Mouse (Mus musculus): ENCODE results near the gene Fau.

Gene Fau

GRCm38 (mm10) chr19:6070571-6071250 is 13.1 kb downstream of the Fau start:
- DNase-seq (ENCODE audit: low spot score in 2 of 2): no peak

- DNase-seq (ENCODE audit: low spot score in 2 of 2): no peak
Observed at GRCm38 (mm10) chr19:6071261-6071660, 13.6 kb downstream of the Fau start.

- DNase-seq (ENCODE audit: low spot score in 2 of 2): no peak
Observed at GRCm38 (mm10) chr19:6073889-6074288, 16.2 kb downstream of the Fau start.

GRCm38 (mm10) chr19:6076564-6077393 is 19.1 kb downstream of the Fau start, which contains the start of gene Vps51:
Gene Vps51 (minus strand): TSS chr19:6077231.
- peak; percentile 71 to 73 for DNase-seq (ENCODE audit: low spot score in 2 of 2)

GRCm38 (mm10) chr19:6079983-6080480 is 22.4 kb downstream of the Fau start, which contains the start of gene Tmem262:
Gene Tmem262 (plus strand): TSS chr19:6080033.
- no peak for DNase-seq (ENCODE audit: low spot score in 2 of 2)

- no peak for DNase-seq (ENCODE audit: low spot score in 2 of 2)
Observed at GRCm38 (mm10) chr19:6082156-6082555, 24.5 kb downstream of the Fau start, which contains the start of gene Gm28374. Gene Gm28374 (minus strand): TSS chr19:6082256.

GRCm38 (mm10) chr19:6084478-6085248 is 27.0 kb downstream of the Fau start, which contains the start of the genes Zfpl1 and Cdca5:
Gene Zfpl1 (minus strand): TSS chr19:6084956.
Gene Cdca5 (plus strand): TSS chr19:6084983.
- DNase-seq (ENCODE audit: low spot score in 2 of 2): peak; percentile 94 to 96

- no peak for DNase-seq (ENCODE audit: low spot score in 2 of 2)
Observed at GRCm38 (mm10) chr19:6085417-6085879, 27.8 kb downstream of the Fau start.

GRCm38 (mm10) chr19:6088841-6089240 is 31.2 kb downstream of the Fau start:
- DNase-seq (ENCODE audit: low spot score in 2 of 2): no peak

- no peak for DNase-seq (ENCODE audit: low spot score in 2 of 2)
Observed at GRCm38 (mm10) chr19:6094119-6094518, 36.5 kb downstream of the Fau start, which contains the start of gene AC131692.1. Gene AC131692.1 (plus strand): TSS chr19:6094419.

GRCm38 (mm10) chr19:6097847-6098246 is 40.2 kb downstream of the Fau start:
- DNase-seq (ENCODE audit: low spot score in 2 of 2): no peak

GRCm38 (mm10) chr19:6101186-6101585 is 43.5 kb downstream of the Fau start:
- DNase-seq (ENCODE audit: low spot score in 2 of 2): no peak

- DNase-seq (ENCODE audit: low spot score in 2 of 2): no peak
Observed at GRCm38 (mm10) chr19:6102169-6102853, 44.7 kb downstream of the Fau start.

GRCm38 (mm10) chr19:6104476-6104875 is 46.8 kb downstream of the Fau start:
- no peak for DNase-seq (ENCODE audit: low spot score in 2 of 2)

GRCm38 (mm10) chr19:6105586-6105985 is 47.9 kb downstream of the Fau start, which contains the start of gene Naaladl1:
Gene Naaladl1 (plus strand): TSS chr19:6105782.
- no peak for DNase-seq (ENCODE audit: low spot score in 2 of 2)
